Mouse (Mus musculus): ENCODE measurements around the gene Lsamp. TPM values are rescaled to one million over a fixed set of nuclear protein-coding genes. Genes with fewer than 3 reads are reported as not detected.
"Not testable (repeated sequence)": the region's sequence is repeated elsewhere in the genome, so short reads cannot be mapped to it uniquely, and the experiment has no call there.

Lsamp gene
- polyA plus RNA-seq, 1 experiment from 2014 or later: 0.68 TPM

GRCm38 (mm10) chr16:41941591-41942315 lies 1957.6 kb downstream of the Lsamp start:
- H3K4me1 ChIP-seq (ENCODE audit: control insufficient read depth, insufficient read depth, low read length): no peaks in the 10 kb centered on the region
- WGBS: 78% methylated on average over 7 of the region's 7 CpGs
- ATAC-seq (replicated peaks; ENCODE audit: extremely low read depth, insufficient read depth, low FRiP score): no peak
- no peak overlapping the region for H3K9ac ChIP-seq (ENCODE audit: low read length)
- no peaks in the 10 kb centered on the region for H3K9me3 ChIP-seq (replicated peaks; ENCODE audit: control insufficient read depth, low read length)
- H3K4me2 ChIP-seq (ENCODE audit: low read depth, low read length): no peak overlapping the region
- H3K36me3 ChIP-seq (ENCODE audit: control insufficient read depth, insufficient read depth): no peaks in the 10 kb centered on the region
- H3K27me3 ChIP-seq (ENCODE audit: control insufficient read depth, insufficient read depth, low read length): no peaks in the 10 kb centered on the region
- no peak overlapping the region for H3K4me3 ChIP-seq (ENCODE audit: low read length)
- no peak overlapping the region for H3K27ac ChIP-seq (ENCODE audit: low read length)

- WGBS: 83% methylated on average over 3 of the region's 3 CpGs
Measured at GRCm38 (mm10) chr16:41957811-41958210, 1973.7 kb downstream of the Lsamp start.

GRCm38 (mm10) chr16:41965636-41966035 lies 1981.5 kb downstream of the Lsamp start:
- H3K27ac ChIP-seq (ENCODE audit: low read length): no peak overlapping the region
- H3K4me2 ChIP-seq (ENCODE audit: low read depth, low read length): no peak overlapping the region
- 47% methylated on average over 1 of the region's 1 CpGs for WGBS
- no peak for ATAC-seq (replicated peaks; ENCODE audit: extremely low read depth, insufficient read depth, low FRiP score)
- H3K9me3 ChIP-seq (replicated peaks; ENCODE audit: control insufficient read depth, low read length): no peaks in the 10 kb centered on the region
- no peaks in the 10 kb centered on the region for H3K36me3 ChIP-seq (ENCODE audit: control insufficient read depth, insufficient read depth)
- no peak overlapping the region for H3K4me3 ChIP-seq (ENCODE audit: low read length)
- H3K4me1 ChIP-seq (ENCODE audit: control insufficient read depth, insufficient read depth, low read length): no peaks in the 10 kb centered on the region
- no peak overlapping the region for H3K9ac ChIP-seq (ENCODE audit: low read length)
- no peaks in the 10 kb centered on the region for H3K27me3 ChIP-seq (ENCODE audit: control insufficient read depth, insufficient read depth, low read length)

More at GRCm38 (mm10) chr16:41957811-41958210, 1973.7 kb downstream of the Lsamp start:
- Histone ChIP-seq H3K9me3 (replicated peaks; ENCODE audit: control insufficient read depth, low read length) (no peaks in the 10 kb centered on the region; the same call in 1 of the 2 replicates), H3K4me3 (ENCODE audit: low read length) (no peak overlapping the region), H3K4me1 (ENCODE audit: control insufficient read depth, insufficient read depth, low read length) (no peaks in the 10 kb centered on the region), H3K9ac (ENCODE audit: low read length) (no peak overlapping the region), H3K4me2 (ENCODE audit: low read depth, low read length) (no peak overlapping the region), H3K27ac (ENCODE audit: low read length) (no peak overlapping the region), H3K36me3 (ENCODE audit: control insufficient read depth, insufficient read depth) (no peaks in the 10 kb centered on the region), H3K27me3 (ENCODE audit: control insufficient read depth, insufficient read depth, low read length) (no peaks in the 10 kb centered on the region)
- no peak for ATAC-seq (replicated peaks; ENCODE audit: extremely low read depth, insufficient read depth, low FRiP score)

- no peak overlapping the region for H3K4me2 ChIP-seq (ENCODE audit: low read depth, low read length)
- no peaks in the 10 kb centered on the region for H3K4me1 ChIP-seq (ENCODE audit: control insufficient read depth, insufficient read depth, low read length)
- no peak for ATAC-seq (replicated peaks; ENCODE audit: extremely low read depth, insufficient read depth, low FRiP score)
- no peaks in the 10 kb centered on the region for H3K36me3 ChIP-seq (ENCODE audit: control insufficient read depth, insufficient read depth)
- no peak overlapping the region for H3K4me3 ChIP-seq (ENCODE audit: low read length)
- H3K9me3 ChIP-seq (replicated peaks; ENCODE audit: control insufficient read depth, low read length): no peaks in the 10 kb centered on the region
- no peak overlapping the region for H3K27ac ChIP-seq (ENCODE audit: low read length)
- no peak overlapping the region for H3K9ac ChIP-seq (ENCODE audit: low read length)
- no peaks in the 10 kb centered on the region for H3K27me3 ChIP-seq (ENCODE audit: control insufficient read depth, insufficient read depth, low read length)
- WGBS: 68% methylated on average over 2 of the region's 2 CpGs
Measured at GRCm38 (mm10) chr16:41969215-41969614, 1985.1 kb downstream of the Lsamp start.

- Histone ChIP-seq H3K36me3 (ENCODE audit: control insufficient read depth, insufficient read depth) (no peaks in the 10 kb centered on the region), H3K4me1 (ENCODE audit: control insufficient read depth, insufficient read depth, low read length) (no peaks in the 10 kb centered on the region), H3K9me3 (replicated peaks; ENCODE audit: control insufficient read depth, low read length) (no peaks in the 10 kb centered on the region), H3K9ac (ENCODE audit: low read length) (no peak overlapping the region), H3K27ac (ENCODE audit: low read length) (no peak overlapping the region), H3K27me3 (ENCODE audit: control insufficient read depth, insufficient read depth, low read length) (no peaks in the 10 kb centered on the region), H3K4me3 (ENCODE audit: low read length) (no peak overlapping the region), H3K4me2 (ENCODE audit: low read depth, low read length) (no peak overlapping the region)
- no peak for ATAC-seq (replicated peaks; ENCODE audit: extremely low read depth, insufficient read depth, low FRiP score)
- 41% methylated on average over 2 of the region's 2 CpGs for WGBS
Measured at GRCm38 (mm10) chr16:41974866-41975719, 1990.9 kb downstream of the Lsamp start.

GRCm38 (mm10) chr16:41976897-41977296 lies 1992.7 kb downstream of the Lsamp start:
- WGBS: 73% methylated on average over 5 of the region's 5 CpGs
- H3K9me3 ChIP-seq (replicated peaks; ENCODE audit: control insufficient read depth, low read length): no peaks in the 10 kb centered on the region
- H3K4me2 ChIP-seq (ENCODE audit: low read depth, low read length): no peak overlapping the region
- no peak overlapping the region for H3K4me3 ChIP-seq (ENCODE audit: low read length)
- no peak overlapping the region for H3K27ac ChIP-seq (ENCODE audit: low read length)
- H3K4me1 ChIP-seq (ENCODE audit: control insufficient read depth, insufficient read depth, low read length): no peaks in the 10 kb centered on the region
- no peak overlapping the region for H3K9ac ChIP-seq (ENCODE audit: low read length)
- ATAC-seq (replicated peaks; ENCODE audit: extremely low read depth, insufficient read depth, low FRiP score): no peak
- H3K27me3 ChIP-seq (ENCODE audit: control insufficient read depth, insufficient read depth, low read length): no peaks in the 10 kb centered on the region
- H3K36me3 ChIP-seq (ENCODE audit: control insufficient read depth, insufficient read depth): no peaks in the 10 kb centered on the region

- H3K27me3 ChIP-seq (ENCODE audit: control insufficient read depth, insufficient read depth, low read length): no peaks in the 10 kb centered on the region
- no peak for ATAC-seq (replicated peaks; ENCODE audit: extremely low read depth, insufficient read depth, low FRiP score)
- WGBS: 55% methylated on average over 1 of the region's 1 CpGs
- no peaks in the 10 kb centered on the region for H3K36me3 ChIP-seq (ENCODE audit: control insufficient read depth, insufficient read depth)
- H3K4me3 ChIP-seq (ENCODE audit: low read length): no peak overlapping the region
- no peaks in the 10 kb centered on the region for H3K4me1 ChIP-seq (ENCODE audit: control insufficient read depth, insufficient read depth, low read length)
- H3K9me3 ChIP-seq (replicated peaks; ENCODE audit: control insufficient read depth, low read length): no peaks in the 10 kb centered on the region
- H3K27ac ChIP-seq (ENCODE audit: low read length): no peak overlapping the region
- H3K9ac ChIP-seq (ENCODE audit: low read length): no peak overlapping the region
- no peak overlapping the region for H3K4me2 ChIP-seq (ENCODE audit: low read depth, low read length)
Measured at GRCm38 (mm10) chr16:41996956-41997355, 2012.8 kb downstream of the Lsamp start.

- Histone ChIP-seq H3K4me1 (ENCODE audit: control insufficient read depth, insufficient read depth, low read length) (no peaks in the 10 kb centered on the region), H3K27me3 (ENCODE audit: control insufficient read depth, insufficient read depth, low read length) (no peaks in the 10 kb centered on the region), H3K9me3 (replicated peaks; ENCODE audit: control insufficient read depth, low read length) (no peaks in the 10 kb centered on the region), H3K9ac (ENCODE audit: low read length) (no peak overlapping the region), H3K4me3 (ENCODE audit: low read length) (no peak overlapping the region), H3K27ac (ENCODE audit: low read length) (no peak overlapping the region), H3K36me3 (ENCODE audit: control insufficient read depth, insufficient read depth) (no peaks in the 10 kb centered on the region), H3K4me2 (ENCODE audit: low read depth, low read length) (no peak overlapping the region)
- no peak for ATAC-seq (replicated peaks; ENCODE audit: extremely low read depth, insufficient read depth, low FRiP score)
- 86% methylated on average over 5 of the region's 5 CpGs for WGBS
Measured at GRCm38 (mm10) chr16:42002925-42003324, 2018.8 kb downstream of the Lsamp start.

GRCm38 (mm10) chr16:42003506-42003905 lies 2019.3 kb downstream of the Lsamp start:
- 86% methylated on average over 7 of the region's 11 CpGs for WGBS
- not testable (repeated sequence) for H3K4me1 ChIP-seq (ENCODE audit: control insufficient read depth, insufficient read depth, low read length); H3K27me3 ChIP-seq (ENCODE audit: control insufficient read depth, insufficient read depth, low read length); ATAC-seq (replicated peaks; ENCODE audit: extremely low read depth, insufficient read depth, low FRiP score); H3K27ac ChIP-seq (ENCODE audit: low read length); H3K4me3 ChIP-seq (ENCODE audit: low read length); H3K4me2 ChIP-seq (ENCODE audit: low read depth, low read length); H3K36me3 ChIP-seq (ENCODE audit: control insufficient read depth, insufficient read depth); H3K9me3 ChIP-seq (replicated peaks; ENCODE audit: control insufficient read depth, low read length); H3K9ac ChIP-seq (ENCODE audit: low read length)
